Mouse (Mus musculus) macrophage (primary cell): Measurements from ENCODE around the gene Gm43517. TPM values are rescaled to one million over a fixed set of nuclear protein-coding genes. Genes with fewer than 3 reads are reported as not detected.

ENCODE experiments used
- H3K27ac ChIP-seq: fragments of 350-480 bp; formaldehyde crosslinking; 2 replicates; pipeline ENCODE4 v1.9.0; 2021
- H3K36me3 ChIP-seq: fragments of 350-480 bp; formaldehyde crosslinking; 2 replicates; pipeline ENCODE4 v1.9.0; 2021; ENCODE audit errors: inconsistent target
- H3K4me3 ChIP-seq: fragments of 350-480 bp; formaldehyde crosslinking; 2 replicates; pipeline ENCODE4 v1.9.0; 2021; ENCODE audit errors: inconsistent target
- H3K79me2 ChIP-seq: fragments of 350-480 bp; formaldehyde crosslinking; 2 replicates; pipeline ENCODE4 v1.9.0; 2021; ENCODE audit errors: inconsistent target
- WGBS: methylation state at CpG from one replicate; pipeline ENCODE4 v1.1.7; 2026; ENCODE audit warnings: inconsistent platforms; ENCODE audit not compliant: missing documents; 5-methylcytosine and 5-hydroxymethylcytosine counted together
- polyA plus RNA-seq: library from polyadenylated mRNA; stranded (reverse); fragments of 250-400 nt; gene quantifications from 3 replicates; pipeline ENCODE4 v1.2.4, GENCODE M21; 2018; ENCODE audit warnings: inconsistent platforms
- total RNA-seq, 78 experiments: library from RNA; depleted of rRNA; stranded (reverse); fragments of 250-400 nt; gene quantifications; 1 replicate in 9 of 78; 2 replicates in 24 of 78; 3 replicates in 43 of 78; 4 replicates in 2 of 78; pipeline ENCODE4 v1.2.4; 2018; ENCODE audit warnings: inconsistent platforms in 56 of 78

The Gm43517 gene
- total RNA-seq (2018; cell fraction: chromatin; rRNA removed): not detected
- not detected for total RNA-seq (2018; cell fraction: cytosol; rRNA removed)
- not detected for total RNA-seq (2018; cell fraction: nucleus; rRNA removed)
- polyA plus RNA-seq: not detected in 3 replicates

- Histone ChIP-seq H3K36me3 (no peaks in the 10 kb centered on the region), H3K27ac (no peak within 1 kb of the TSS), H3K4me3 (no peak within 1 kb of the TSS), H3K79me2 (no peaks in the 10 kb centered on the region)
- WGBS: 8% methylated on average over 67 of the region's 75 CpGs
Measured at GRCm38 (mm10) chr12:49384876-49385630, at the start of gene Gm43517. Gm43517 (plus strand) TSS chr12:49385174.

GRCm38 (mm10) chr12:49349697-49350096 is 35.3 kb upstream of the Gm43517 start:
- WGBS: 89% methylated on average over 10 of the region's 10 CpGs
- no peaks in the 10 kb centered on the region for H3K36me3 ChIP-seq
- no peaks in the 10 kb centered on the region for H3K79me2 ChIP-seq
- no peak overlapping the region for H3K27ac ChIP-seq
- no peak overlapping the region for H3K4me3 ChIP-seq

- H3K27ac ChIP-seq: no peak overlapping the region
- 53% methylated on average over 1 of the region's 1 CpGs for WGBS
- H3K36me3 ChIP-seq: no peaks in the 10 kb centered on the region
- H3K79me2 ChIP-seq: no peaks in the 10 kb centered on the region
- H3K4me3 ChIP-seq: no peak overlapping the region
Measured at GRCm38 (mm10) chr12:49368931-49369330, 16.0 kb upstream of the Gm43517 start.

- H3K4me3 ChIP-seq: no peak overlapping the region
- H3K79me2 ChIP-seq: no peaks in the 10 kb centered on the region
- no peak overlapping the region for H3K27ac ChIP-seq
- H3K36me3 ChIP-seq: no peaks in the 10 kb centered on the region
Measured at GRCm38 (mm10) chr12:49372170-49372569, 12.8 kb upstream of the Gm43517 start.

GRCm38 (mm10) chr12:49373176-49373575 is 11.8 kb upstream of the Gm43517 start:
- no peak overlapping the region for H3K27ac ChIP-seq
- no peaks in the 10 kb centered on the region for H3K36me3 ChIP-seq
- H3K79me2 ChIP-seq: no peaks in the 10 kb centered on the region
- WGBS: 6% methylated on average over 5 of the region's 5 CpGs
- no peak overlapping the region for H3K4me3 ChIP-seq

DNA sequence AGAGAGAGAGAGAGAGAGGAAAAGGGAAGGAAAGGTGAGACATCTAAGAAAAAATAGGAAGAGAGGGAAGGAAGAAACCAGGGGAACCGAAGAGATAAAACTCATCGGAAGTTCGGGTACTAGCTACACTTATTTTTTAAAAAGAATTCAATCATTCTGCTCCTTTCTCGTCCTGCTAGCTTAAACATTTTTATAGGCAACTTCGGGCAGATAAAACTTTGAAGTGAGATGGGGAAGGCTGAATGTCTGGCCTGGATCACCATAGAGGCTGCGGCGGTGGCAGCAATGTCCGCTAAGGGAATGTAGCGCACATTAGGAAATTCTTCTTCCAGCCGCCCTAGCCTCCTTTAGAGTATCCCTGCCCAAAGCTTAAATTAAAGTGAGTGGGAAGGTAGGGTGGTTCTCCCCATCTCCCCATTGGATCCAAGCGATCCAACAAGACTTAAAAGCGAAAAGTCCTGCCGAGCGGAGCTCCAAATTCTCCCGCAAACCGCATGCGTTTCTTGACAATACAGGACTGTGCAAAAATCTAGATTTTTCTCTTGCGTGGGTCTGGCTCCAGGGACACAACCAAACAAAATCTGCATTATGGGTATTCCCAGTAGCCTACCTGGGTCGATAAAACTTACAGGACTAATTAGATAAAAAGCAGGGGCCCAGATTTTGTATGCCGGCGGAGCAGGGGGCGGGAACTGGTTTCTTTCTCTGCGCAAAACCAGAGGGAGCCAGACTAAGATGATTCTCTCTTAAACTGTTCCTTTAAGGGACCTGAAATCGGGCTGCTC is 11.0 kb upstream of the Gm43517 start:
- Histone ChIP-seq H3K4me3 (no peak overlapping the region), H3K79me2 (no peaks in the 10 kb centered on the region), H3K27ac (no peak overlapping the region), H3K36me3 (no peaks in the 10 kb centered on the region)
- whole genome bisulfite sequencing: 5% methylated on average over 24 of the region's 24 CpGs

DNA sequence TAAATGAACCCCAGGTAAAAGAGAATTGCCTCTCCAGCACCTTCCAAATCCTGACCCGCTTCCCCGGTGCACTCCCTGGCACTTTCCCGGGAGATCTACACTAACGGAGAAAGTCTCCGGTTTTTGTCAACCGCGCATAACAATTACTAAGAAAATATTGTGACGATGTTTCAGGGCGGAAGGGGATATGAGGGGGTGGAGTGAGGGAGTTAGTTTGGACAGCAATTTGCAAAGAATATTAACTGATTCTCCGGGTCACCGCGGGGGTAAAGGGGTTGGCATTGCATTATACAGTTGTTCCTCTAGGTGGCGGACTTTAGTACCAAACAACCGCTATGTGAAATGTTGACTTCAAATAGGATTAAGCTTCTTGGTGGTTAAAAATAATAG is 10.4 kb upstream of the Gm43517 start:
- no peaks in the 10 kb centered on the region for H3K79me2 ChIP-seq
- no peaks in the 10 kb centered on the region for H3K36me3 ChIP-seq
- H3K4me3 ChIP-seq: no peak overlapping the region
- no peak overlapping the region for H3K27ac ChIP-seq
- WGBS: 3% methylated on average over 14 of the region's 14 CpGs

DNA sequence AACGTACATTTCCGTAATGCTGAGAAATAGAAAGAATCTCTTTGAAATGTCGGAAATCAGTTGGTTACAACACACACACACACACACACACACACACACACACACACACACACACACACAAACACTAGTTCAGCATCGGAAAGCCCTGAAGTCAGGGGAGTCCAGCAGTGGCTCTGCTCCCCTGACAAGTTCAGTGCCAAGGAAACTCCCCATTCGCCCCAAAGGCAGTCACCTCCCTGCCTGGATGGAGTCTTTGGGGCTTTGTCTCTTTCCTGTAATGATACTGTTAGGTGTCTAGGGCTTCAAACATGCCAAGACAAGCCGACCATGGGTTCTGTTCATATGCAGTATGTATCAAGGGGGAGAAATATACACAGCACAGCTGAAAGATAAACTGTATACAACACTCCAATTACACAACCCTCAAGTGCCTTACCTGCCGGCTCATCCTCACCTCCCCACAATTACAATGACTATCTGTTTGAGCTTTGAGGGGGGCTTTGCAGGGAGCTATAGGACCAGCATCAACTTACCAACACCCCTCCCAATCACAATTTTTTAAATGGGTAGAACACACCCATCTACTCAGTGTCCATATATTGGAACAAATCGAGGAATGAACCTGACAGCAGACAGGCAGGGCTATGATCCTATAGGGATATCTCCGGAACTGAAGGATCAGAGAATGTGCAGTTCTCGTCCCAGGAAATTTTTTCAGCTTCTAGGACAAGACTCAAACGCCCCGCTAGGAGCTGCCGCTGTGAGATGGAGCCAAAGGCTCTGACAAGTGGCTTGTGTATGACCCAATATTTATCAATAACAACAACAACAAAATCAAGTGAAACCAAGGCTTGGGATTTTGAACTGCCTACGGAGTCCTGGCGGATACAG is 9.3 kb upstream of the Gm43517 start:
- Histone ChIP-seq H3K27ac (no peak overlapping the region), H3K79me2 (no peaks in the 10 kb centered on the region), H3K36me3 (no peaks in the 10 kb centered on the region), H3K4me3 (no peak overlapping the region)
- 16% methylated on average over 15 of the region's 15 CpGs for WGBS

GRCm38 (mm10) chr12:49376318-49376992 is 8.5 kb upstream of the Gm43517 start:
- 12% methylated on average over 18 of the region's 19 CpGs for WGBS

GRCm38 (mm10) chr12:49377281-49377970 is 7.5 kb upstream of the Gm43517 start:
- Histone ChIP-seq H3K4me3 (no peak overlapping the region), H3K27ac (no peak overlapping the region), H3K36me3 (no peaks in the 10 kb centered on the region), H3K79me2 (no peaks in the 10 kb centered on the region)
- 6% methylated on average over 15 of the region's 15 CpGs for WGBS

More at GRCm38 (mm10) chr12:49376318-49376992, 8.5 kb upstream of the Gm43517 start:
- Histone ChIP-seq H3K36me3 (no peaks in the 10 kb centered on the region), H3K4me3 (no peak overlapping the region), H3K79me2 (no peaks in the 10 kb centered on the region), H3K27ac (no peak overlapping the region)

DNA sequence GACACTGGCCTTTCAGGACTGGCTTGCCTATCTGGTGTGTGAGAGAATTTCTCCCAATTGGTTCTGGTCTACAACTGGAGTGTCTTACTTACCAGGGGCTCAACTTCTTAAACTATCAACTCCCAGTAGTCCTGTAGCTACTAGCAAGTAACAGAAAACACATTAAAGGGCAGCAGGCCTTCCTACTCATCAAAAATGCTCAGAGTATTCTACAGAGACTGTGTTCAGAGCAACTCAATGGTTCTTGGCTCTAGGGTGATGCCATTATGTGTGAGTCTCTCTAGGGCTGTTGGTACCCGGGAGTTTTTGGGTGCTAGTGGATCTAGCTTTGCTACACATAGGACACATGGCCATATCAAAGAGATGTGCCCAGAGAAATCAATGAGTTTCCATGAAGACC is 6.1 kb upstream of the Gm43517 start:
- no peak overlapping the region for H3K27ac ChIP-seq
- H3K36me3 ChIP-seq: no peaks in the 10 kb centered on the region
- WGBS: 0% methylated on average over 1 of the region's 1 CpGs
- no peaks in the 10 kb centered on the region for H3K79me2 ChIP-seq
- no peak overlapping the region for H3K4me3 ChIP-seq

DNA sequence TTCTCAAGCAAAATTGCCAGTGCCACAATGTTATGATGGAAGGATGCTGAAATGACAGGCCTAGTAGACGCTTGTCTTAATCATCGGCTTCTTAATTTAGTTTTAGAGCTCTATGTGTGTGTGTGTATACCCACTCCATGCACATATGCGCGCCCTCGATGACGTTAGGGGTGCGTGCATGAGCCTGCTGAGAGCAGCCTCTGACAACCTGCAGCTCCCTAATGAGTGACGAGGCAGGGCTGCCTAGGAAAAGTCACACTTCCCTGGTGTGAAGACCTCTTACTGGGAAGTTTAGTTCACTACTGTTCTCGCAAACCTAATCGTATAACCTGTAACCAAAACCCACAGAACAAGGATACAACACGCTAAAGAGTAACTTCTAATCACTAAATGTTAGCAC is 5.5 kb upstream of the Gm43517 start:
- WGBS: 9% methylated on average over 11 of the region's 11 CpGs

GRCm38 (mm10) chr12:49380442-49380841 is 4.5 kb upstream of the Gm43517 start:
- 4% methylated on average over 4 of the region's 4 CpGs for WGBS

More for the DNA sequence above, 5.5 kb upstream of the Gm43517 start:
- no peaks in the 10 kb centered on the region for H3K79me2 ChIP-seq
- no peak overlapping the region for H3K4me3 ChIP-seq
- no peaks in the 10 kb centered on the region for H3K36me3 ChIP-seq
- no peak overlapping the region for H3K27ac ChIP-seq

More at GRCm38 (mm10) chr12:49380442-49380841, 4.5 kb upstream of the Gm43517 start:
- no peaks in the 10 kb centered on the region for H3K79me2 ChIP-seq
- H3K36me3 ChIP-seq: no peaks in the 10 kb centered on the region
- H3K4me3 ChIP-seq: no peak overlapping the region
- no peak overlapping the region for H3K27ac ChIP-seq
